Mouse (Mus musculus): Measurements from ENCODE around the gene Eno1.

Eno1 gene

GRCm38 (mm10) chr4:150226818-150227688 is 9.5 kb upstream of the Eno1 start:
- DNase-seq (ENCODE audit: low spot score): no peak

- no peak for DNase-seq (ENCODE audit: low spot score)
Measured at GRCm38 (mm10) chr4:150228581-150229348, 7.8 kb upstream of the Eno1 start.

GRCm38 (mm10) chr4:150229747-150230390 is 6.7 kb upstream of the Eno1 start:
- no peak for DNase-seq (ENCODE audit: low spot score)

- DNase-seq (ENCODE audit: low spot score): no peak
Measured at GRCm38 (mm10) chr4:150230460-150231407, 5.8 kb upstream of the Eno1 start.

GRCm38 (mm10) chr4:150231871-150232270 is 4.7 kb upstream of the Eno1 start:
- DNase-seq (ENCODE audit: low spot score): no peak

- DNase-seq (ENCODE audit: low spot score): no peak
Measured at GRCm38 (mm10) chr4:150234599-150235327, 1.8 kb upstream of the Eno1 start.

- no peak for DNase-seq (ENCODE audit: low spot score)
Measured at GRCm38 (mm10) chr4:150235585-150235984, 936 bp upstream of the Eno1 start.

- no peak for DNase-seq (ENCODE audit: low spot score)
Measured at GRCm38 (mm10) chr4:150236031-150236430, 490 bp upstream of the Eno1 start.

- no peak for DNase-seq (ENCODE audit: low spot score)
Measured at GRCm38 (mm10) chr4:150237636-150238361, 1.3 kb downstream of the Eno1 start.

- no peak for DNase-seq (ENCODE audit: low spot score)
Measured at GRCm38 (mm10) chr4:150238433-150239086, 2.0 kb downstream of the Eno1 start.

GRCm38 (mm10) chr4:150239087-150239480 is 2.6 kb downstream of the Eno1 start:
- no peak for DNase-seq (ENCODE audit: low spot score)

GRCm38 (mm10) chr4:150239503-150239902 is 3.0 kb downstream of the Eno1 start:
- DNase-seq (ENCODE audit: low spot score): no peak

- DNase-seq (ENCODE audit: low spot score): peak; percentile 59
Measured at GRCm38 (mm10) chr4:150239951-150240368, 3.4 kb downstream of the Eno1 start.

GRCm38 (mm10) chr4:150240381-150240886 is 3.9 kb downstream of the Eno1 start:
- DNase-seq (ENCODE audit: low spot score): no peak

GRCm38 (mm10) chr4:150241708-150242107 is 5.2 kb downstream of the Eno1 start:
- DNase-seq (ENCODE audit: low spot score): no peak

- no peak for DNase-seq (ENCODE audit: low spot score)
Measured at GRCm38 (mm10) chr4:150242745-150243144, 6.2 kb downstream of the Eno1 start.

GRCm38 (mm10) chr4:150245876-150246275 is 9.4 kb downstream of the Eno1 start:
- no peak for DNase-seq (ENCODE audit: low spot score)

GRCm38 (mm10) chr4:150248009-150248408 is 11.5 kb downstream of the Eno1 start:
- DNase-seq (ENCODE audit: low spot score): peak; percentile 55

GRCm38 (mm10) chr4:150248917-150249316 is 12.4 kb downstream of the Eno1 start:
- DNase-seq (ENCODE audit: low spot score): no peak

Measured in urinary bladder, postnatal 25 days (tissue).